Mouse (Mus musculus) cerebellum, adult 18-20 months (tissue): ENCODE data around the gene Olfr1353.
"Not testable (repeated sequence)": the region's sequence is repeated elsewhere in the genome, so short reads cannot be mapped to it uniquely, and the experiment has no call there.

ENCODE experiments used
- DNase-seq, 2 experiments: peaks; one replicate each; pipeline ENCODE4 v3.0.0; 2021

Gene Olfr1353

DNA sequence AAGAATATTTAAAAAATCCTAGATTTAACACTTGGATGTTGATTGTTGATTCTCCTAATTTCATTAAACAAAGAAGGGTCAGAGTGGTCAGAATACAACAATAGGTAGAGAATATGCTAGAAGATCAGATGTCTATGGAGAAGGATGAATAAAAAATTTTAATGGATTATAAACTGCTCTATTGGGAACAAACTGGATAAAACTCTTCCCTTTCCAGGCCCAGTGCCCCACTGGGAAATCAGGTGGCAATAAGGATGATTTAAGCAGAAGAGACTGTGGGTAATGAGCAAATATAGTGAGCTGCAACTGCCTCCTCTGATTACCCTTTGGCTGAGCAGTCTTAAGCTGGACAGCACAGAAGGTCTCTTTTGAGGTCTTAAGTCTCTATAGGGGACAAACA is at the start of gene Olfr1353:
Gene Olfr1353 (plus strand): TSS at position 301 of the 400 bp plus-strand sequence.
- not testable (repeated sequence) for DNase-seq

- not testable (repeated sequence) for DNase-seq
These were observed 12.8 kb upstream of the Olfr1353 start, which contains the start of gene Olfr8 for GRCm38 (mm10) chr10:78950336-78950735. TSS of gene Olfr8 (plus strand) at chr10:78950636.

DNA sequence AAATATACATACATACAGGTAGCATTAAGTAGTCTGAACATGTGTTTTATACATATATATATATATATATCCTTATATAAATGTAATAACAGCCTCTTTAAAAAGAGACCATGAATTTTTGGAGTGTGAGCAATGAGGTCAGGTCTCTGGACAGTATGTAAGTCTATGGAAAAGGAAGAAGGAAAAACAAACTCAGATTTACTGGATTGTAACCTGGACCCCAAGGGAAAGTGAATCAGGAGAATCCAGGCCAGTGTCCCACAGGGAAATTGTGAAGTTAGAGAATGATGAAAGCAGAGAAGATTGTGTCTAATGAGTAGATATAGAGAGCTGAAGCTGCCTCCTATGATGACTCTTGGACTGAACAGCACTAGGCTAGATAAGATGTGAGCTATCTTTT is 17.6 kb downstream of the Olfr1353 start, which contains the start of gene Olfr1352:
Gene Olfr1352 (plus strand): TSS at position 301 of the 400 bp plus-strand sequence.
- DNase-seq: no peak

DNA sequence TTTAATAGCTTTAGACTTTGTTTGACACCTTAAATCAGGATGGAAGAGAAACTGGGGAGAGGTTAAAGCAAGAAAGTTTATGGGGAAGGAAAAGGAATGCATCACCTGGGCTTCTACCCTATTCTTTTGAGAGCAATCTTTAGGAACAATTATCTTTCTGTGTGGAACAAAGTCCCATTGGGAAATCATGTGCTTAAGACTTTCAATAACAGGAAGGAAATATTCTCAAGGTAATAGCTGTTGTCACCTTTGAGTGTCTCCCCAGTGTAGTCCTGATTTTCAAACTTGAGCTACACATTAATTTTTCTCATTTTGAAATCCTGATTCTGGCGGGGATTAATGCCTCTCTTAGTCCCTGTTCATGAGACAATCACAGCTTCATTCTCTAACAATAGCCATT is 49.1 kb downstream of the Olfr1353 start, which contains the start of gene Olfr1351:
Gene Olfr1351 (plus strand): TSS at position 301 of the 400 bp plus-strand sequence.
- no peak for DNase-seq
